Mouse (Mus musculus): ENCODE measurements around the gene Rap1a.
A peak's percentile ranks its signal among the peaks of the same experiment; 100 is the strongest.

Rap1a gene

DNA sequence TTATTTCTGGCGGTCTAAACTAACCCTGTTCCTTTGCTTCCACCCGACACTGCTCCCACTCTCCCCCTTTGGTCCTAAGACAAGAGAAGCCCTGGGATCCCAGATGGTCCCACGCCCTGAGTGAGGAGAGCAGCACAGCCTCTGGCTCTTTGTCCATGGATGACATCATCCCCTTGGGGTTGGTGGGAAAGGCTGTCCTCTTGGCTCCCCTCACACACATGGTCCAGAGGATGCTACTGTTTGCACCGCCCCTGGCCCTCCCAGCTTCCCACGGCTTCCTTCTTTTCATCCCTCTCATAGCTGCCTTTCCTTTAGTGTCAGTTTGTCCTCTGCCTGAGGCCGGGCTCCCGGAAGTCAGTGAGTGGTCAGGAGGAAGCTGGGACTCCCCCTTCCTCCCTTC lies 89.4 kb downstream of the Rap1a start:
- peak; percentile 61 for DNase-seq

DNA sequence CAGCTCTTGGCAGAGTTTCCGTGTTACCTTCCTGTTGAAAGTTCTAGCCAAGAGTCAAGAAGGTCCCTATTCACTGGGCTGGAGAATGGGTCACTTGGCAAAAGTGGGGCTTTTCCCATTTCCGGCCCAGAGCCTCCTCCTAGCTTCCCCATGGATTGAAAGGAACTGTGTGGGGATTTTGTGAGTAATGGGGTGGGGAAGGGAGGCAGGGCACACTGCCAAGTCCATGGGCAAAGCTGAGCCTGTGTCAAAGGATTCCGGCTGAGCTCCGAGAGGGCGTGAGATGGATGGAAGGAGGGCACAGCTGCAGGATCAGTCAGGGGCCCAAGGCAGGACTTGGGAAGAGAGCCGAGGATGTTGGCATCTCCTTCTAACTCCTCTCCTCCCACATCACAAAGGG lies 90.9 kb downstream of the Rap1a start:
- peak; percentile 70 for DNase-seq

DNA sequence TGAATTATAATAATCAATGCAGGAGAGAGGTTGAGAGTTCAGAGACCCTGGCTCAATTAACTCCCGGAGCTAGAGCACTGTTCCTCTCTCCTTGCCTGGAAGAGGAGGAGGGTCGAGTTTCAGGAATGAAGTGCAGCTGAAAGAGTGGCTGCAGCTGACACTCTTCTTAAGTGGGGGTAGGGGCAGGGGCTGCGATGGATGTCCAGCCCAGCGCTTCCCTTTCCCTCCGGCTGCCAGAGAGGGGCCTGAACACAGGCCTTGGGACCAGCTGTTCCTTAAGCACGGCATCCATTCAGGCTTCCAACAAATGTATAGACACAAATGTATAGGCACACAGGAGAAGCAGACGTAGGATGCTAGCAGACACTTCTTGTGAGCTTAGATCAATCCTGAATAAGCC lies 93.5 kb downstream of the Rap1a start:
- peak; percentile 14 for DNase-seq

DNA sequence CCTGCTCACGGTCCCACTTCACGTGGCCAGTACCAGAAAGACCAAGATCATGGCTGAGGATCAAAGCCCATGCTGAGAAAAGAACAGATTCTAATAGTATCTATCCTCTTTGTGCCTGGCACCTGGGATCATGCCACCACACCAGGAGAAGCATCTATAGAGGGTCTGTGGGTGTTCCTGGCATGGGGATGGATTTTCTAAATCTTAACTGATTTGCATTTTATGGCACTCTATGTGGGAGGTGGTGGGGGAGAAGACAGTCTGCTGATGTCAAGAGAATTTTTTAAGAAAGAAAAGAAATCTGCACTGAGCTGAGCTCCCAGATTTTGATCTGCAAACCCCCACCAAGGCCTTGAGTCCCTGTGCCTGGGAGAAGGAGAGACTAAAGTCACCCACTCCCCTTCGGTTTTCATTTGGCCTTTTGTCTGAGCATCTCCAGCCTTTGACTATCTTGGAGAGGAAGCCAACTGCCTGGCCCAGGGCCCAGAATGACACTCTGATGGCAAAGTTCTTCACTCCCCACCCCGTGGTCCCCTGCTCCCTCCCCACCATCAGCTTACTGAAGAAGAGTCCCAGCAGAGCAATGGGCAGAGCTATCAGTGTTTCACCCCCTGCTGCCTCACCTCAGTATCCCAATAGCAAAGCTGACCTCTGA lies 94.6 kb downstream of the Rap1a start:
- DNase-seq: peak; percentile 65

DNA sequence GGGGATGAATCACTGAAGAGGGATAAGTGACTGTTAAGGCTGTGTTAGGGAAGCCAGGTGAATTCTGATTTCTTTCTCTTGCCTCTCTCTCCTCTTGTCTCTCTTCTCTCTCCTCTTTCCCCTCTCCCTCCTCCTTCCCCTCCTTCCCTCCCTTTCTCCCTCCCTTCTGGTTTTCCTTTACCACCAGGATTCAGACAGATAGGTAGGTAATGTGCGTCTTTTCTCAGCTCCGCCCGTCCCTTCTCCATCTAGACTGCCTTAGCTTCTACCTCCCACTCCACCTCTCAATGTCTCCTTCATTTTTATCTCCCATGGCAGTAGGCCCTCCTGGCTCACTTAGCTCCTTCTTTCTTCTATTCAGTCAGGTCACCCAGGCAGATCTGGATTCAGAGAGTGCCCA lies 95.6 kb downstream of the Rap1a start:
- DNase-seq: no peak

DNA sequence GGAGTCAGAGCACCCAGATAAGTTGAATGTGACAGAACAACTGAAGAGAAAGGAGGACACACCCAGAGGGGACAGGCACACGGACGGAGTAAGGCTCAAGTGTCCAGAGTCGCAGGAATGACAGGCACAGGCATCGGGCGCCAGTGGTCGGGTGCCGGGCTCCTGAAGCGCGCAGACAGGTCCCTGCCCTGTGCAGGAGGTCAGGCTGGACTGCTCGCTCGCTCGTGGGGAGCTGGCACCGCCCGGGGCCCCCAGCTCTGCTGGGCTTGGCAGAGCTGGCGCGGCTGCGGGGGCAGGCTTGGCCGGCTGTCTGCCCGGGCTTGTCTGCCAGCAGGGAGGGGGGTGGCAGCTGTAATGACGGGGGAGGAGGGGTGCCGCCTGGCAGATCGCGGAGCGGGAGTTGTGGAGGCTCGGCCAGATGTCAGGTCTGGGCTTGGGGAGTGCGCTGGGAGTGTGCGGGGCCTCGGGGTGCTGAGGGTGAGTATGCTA lies 96.0 kb downstream of the Rap1a start:
- DNase-seq: peak; percentile 89

DNA sequence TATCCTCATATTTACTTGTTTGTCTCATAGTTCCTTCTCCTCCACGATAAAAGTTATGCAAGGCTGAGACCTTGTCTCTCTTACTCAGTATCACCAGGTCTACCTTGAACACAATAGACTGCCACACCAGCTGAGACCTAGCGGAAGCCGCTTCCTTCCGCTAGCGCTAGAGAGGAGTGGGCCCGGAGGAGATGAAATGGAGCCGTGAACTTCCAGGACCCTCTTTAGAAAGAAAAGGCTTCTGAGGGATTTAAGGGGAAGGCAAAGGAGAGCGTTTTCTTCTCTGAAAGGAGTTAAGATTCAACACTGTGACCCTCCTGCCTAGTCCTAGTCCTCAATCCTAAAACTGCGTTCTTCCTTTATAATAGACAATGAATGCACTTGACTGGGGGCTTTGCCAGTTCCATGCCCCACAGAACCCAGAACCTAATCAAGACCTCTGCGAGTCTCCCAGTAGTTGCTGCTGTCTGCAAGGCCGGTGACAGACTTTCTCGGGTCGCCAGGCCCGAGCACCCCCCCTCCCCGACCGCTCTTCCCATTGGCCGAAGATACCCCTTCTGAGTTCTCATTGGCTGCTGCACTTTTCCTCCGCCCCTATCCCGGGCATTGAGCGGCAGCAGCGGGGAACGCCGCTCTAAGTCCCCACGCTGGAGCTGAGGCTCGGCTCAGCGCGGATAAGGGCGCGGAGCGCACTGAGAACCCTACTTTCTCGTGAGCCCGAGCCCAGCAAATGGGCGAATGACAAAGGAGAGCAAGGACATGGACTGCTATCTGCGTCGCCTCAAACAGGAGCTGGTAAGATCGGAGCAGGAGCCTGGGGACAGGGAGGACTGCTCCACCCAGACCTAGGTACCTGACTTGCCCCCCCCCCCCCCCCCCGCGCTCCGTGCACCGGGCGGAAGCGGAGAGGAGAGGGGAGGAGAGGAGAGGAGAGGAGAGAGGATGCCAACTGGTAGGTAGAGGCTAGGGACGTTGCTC lies 96.8 kb downstream of the Rap1a start, which contains the start of gene Inka2:
Gene Inka2 (plus strand): TSS at position 569 of the 978 bp plus-strand sequence.
- DNase-seq: peak; percentile 90

DNA sequence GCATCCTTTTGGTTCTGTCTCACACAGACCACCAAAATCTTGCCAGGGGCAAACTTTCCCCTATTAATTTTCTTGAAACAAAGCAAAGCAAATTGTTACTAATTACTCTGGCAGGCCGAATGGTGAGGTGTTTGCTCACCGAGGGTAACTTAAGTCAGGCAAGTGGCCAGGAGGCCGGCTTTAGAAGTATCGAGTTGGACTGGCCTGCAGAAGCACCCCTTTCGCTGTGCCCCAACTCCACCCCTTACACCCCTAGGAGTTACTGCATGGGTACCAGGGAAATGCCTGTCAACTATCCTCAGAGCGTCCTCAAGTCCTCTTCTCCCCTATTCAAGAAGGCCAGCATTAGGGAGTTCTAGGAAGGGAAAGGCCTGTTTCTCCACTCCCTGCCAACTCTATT lies 97.6 kb downstream of the Rap1a start:
- peak; percentile 53 for DNase-seq

DNA sequence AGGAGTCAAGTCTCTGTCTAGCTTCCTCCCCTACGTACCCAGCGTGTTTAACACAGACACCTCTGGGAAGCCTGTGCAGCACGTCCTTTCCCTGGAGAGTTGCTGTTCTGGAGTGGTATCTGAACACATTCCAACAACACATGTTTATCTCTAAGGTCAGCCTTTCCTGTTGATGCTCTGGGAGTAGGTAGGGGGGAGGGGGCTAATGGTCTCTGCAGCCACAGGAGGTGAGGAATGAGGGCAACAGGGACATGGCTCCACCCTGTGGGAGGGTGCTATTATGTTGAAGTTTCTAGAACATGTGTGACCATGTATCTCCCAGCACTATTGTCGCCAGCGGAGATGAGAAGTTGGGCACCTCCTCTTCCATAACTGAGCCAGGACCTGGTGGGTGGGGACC lies 99.7 kb downstream of the Rap1a start:
- DNase-seq: peak; percentile 34

DNA sequence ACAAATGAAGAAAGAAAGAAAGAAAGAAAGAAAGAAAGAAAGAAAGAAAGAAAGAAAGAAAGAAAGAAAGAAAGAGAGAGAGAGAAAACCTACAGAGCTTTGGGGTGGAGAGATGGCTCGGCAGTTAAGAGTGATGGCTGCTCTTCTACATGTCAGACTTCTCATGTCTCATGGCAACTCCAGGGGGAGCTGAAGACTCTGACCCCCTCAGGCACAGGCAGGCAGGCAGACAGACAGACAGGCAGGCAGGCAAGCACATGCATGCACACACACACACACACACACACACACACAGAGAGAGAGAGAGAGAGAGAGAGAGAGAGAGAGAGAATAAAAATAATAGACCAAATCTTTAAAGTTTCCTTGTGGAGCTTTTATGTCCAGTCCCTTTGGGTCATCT lies 100.3 kb downstream of the Rap1a start:
- DNase-seq: peak; percentile 3

DNA sequence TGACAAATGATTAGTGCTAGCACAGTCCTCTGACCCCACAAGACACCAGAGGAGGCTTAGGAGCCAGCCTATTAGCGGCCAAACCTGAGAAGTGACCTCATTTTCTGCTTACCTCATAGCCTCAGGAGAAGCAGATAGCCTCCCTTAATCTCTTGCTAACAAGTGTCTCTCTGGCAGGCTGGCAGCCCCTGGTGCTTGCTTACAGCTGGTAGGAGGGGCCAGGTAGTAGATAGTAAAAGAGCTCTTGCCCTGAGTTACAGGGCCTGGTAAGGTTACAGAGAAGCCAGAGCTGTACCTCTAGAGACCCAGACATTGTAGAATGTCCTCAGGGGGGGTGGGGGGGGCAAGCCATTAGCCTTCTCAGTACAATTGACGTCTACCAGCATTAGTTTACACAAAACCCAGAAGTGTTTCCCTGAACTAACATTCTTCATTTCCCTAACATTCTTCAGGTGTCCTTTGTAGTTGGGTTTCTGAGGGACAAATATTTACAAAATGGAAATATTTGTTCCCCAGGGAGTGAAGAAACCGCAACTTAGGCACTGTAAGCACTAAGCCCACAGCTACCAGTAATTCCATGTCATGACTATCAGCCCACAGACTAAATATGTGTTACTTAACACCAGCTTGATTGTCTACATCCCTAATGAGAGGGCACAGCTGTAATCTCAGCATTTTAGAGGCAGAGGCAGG lies 101.7 kb downstream of the Rap1a start:
- DNase-seq: peak; percentile 29

DNA sequence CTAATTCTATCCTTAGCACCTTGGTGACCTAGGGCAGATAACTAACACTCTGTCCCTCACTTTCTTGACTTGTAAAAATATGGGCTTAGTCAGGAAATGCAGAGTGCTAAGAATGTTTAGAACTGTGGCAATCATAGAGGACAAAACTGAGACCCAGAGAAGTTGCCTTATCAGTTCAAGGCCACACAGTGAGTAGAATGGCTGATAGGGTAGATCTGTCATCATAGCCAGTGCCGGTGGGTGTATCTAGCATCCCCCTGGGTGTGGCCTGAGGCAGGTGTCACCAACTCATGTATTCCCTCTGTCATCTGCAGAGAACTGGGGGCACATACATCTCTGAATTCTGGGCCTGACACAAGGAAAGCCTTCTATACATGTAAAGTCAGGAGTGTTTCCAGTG lies 102.8 kb downstream of the Rap1a start:
- no peak for DNase-seq

DNA sequence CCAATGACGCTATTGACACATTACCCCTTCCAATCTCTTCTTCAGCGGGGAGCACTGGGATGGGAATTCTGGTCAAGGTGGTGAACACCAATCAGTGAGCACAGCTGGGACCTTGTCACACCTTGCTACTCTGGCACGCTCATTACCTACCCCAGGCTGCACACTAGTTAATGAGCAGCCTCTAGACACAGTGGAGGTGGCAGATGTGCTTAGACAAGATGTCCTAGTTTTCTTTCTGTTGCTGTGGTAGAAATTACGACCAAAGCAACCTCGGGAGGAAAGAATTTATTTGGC lies 104.0 kb downstream of the Rap1a start:
- DNase-seq: no peak

DNA sequence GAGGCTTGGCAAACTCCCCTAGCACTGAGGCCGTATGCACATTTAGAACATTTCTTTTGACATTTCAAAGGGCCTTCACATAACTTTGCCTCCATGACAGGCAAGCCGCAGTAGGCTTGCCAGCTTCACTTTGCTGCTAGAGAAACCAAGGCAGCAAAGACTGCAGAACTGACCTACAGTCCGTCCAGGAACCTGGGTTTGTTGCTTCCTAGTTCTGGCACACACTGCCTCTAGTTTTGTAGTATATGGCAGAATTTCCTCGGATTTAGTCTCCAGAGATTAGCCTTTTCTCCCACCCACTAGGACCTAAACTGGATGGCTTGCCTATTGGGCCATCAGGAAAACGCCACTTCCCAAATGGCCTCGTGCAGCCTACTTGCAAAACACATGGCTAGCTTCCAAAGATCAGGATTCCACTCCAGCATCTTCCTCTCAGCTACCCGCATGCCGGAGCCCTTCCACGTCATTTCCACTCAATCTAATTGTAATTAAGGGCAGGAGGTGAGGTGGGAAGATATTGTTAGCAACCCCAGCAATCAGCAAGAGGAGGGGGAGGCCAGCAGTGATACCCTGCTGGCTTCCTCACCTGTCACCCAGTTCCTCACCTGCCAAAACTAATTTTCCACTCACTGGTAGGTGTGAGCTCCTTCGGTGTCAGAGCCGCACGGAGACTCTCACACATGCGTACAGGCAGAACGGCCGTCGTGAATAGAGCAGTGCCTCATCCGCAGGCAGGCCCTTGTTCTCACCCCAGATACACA lies 104.6 kb downstream of the Rap1a start:
- peak; percentile 75 for DNase-seq

DNA sequence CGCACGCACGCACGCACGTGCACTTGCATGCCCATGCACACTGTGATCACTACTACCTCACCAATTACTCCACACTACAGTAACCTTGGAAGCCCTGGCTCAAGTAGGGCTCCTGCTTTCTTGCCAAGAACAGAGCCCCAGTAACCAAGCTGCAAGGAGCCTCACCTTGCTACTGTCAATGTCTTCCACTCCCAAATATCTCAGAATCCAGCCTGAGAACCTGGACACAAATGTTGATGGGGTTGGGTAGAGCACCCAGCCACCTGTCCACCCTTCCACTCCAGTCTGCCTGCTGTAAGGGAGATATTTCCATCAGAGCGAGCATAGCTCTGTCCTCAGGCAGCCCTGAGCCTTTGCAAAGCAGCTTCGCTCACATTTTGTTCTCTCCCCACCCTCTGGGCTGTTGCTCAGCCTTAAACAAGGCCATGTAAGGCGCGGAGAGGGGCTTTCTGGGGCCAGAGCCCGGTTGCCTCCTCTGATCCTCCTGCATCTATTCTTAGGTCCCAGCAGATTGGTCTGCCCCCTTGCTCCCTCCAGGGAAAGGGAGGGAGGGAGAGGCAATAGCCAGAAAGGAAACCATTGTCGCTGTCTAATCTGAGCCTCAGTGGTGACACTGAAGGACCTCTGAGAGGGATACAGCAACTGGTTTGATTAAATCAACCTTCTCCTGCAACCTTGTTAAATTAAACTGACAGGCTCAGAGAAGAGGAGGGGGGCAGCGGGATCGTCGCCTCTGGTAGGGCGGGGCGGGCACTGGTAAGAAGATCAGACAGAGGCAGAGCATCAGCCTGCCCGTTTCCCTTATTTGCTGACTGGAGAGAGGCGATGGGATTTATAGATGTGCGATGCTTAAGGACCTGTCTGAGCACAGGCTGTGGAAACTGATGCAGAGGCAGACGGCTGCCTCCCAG lies 105.4 kb downstream of the Rap1a start:
- peak; percentile 81 for DNase-seq

DNA sequence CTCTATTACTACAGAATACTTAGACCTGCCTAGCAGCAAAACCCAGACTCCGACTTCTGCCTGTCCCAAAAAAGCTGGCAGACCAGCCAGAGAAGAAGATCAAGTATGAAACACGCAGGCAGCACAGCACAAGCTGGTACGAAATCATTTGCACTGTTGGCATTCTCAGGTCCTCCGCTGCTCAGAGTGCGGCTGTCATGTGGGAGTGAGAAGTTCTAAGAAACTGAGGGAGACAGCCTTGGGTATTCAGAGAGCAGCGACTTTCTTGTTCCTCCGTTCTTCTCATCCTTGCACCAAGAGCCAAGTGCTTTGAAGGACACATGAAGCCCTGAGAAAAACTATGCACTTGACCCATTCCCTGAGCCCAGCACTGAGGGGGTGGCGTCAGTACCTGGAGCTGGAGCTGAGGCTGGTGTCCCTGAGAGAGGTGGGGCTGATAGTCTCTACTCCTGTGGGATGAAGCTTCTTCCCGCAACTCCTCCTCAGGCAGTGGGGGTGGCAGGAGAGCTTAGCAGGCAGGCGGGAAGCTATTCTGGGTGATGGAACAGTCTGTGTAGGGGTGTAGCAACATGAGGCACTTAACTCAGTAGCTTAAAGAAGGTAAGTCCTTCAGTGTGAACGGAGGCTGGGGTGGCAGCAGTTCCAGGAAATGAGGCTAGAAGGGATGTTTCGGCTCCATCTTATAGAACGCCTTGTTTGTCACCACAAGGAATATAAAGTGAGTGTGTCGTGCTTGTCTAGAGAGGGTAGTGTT lies 107.6 kb downstream of the Rap1a start:
- no peak for DNase-seq

DNA sequence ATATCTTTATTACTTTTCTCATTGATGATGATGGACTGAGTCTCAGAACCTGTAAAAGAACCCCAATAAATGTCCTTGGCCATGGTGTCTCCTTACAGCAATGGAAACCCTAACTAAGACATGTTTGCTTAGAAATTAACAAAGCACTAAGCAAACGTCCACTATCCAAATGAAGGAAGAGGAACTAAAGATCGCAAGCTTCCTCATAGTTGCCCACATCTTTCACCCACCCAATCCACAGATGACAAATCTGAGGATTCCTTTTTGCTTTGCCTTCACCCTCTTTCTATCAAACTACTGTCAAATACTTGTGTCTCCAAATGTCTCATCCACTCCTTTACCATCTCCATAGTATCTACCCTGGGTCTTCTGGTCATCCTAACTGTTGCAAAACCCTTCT lies 112.6 kb downstream of the Rap1a start:
- no peak for DNase-seq

DNA sequence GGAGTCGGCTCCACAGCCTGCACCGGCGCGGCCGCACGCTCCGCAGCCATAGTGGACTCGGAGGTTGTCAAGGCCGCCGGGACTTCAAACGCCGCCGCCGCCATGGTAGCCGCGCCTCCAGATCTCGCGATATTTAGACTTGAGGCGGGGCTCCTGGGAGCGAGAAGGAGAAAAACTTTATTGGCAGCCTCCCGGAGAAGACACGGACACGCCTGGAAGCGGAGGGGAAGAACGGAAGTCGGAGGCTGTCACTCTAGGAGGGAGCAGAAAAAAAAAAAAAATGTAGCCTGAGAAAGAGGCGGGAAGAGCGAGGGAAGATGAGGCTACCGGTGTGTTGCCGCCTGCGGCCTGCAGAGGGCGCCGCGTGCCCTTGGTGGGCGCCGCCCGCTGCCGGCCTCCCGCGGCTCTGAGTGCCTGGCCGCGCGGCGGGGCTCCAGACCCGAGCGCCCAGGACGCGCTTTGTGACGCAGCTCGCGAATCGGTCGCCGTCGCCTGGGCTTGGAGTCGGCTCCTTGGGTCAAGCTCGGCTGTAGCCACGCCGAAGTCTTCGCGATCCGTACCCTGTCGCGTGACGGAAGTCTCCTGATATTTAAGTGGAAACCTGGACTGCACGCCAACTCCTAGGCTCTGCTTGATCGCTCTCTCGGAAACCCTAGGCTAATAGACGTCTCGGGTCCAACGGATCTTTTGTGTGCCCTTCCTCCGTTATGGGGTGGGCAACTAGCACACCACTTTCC lies 113.6 kb downstream of the Rap1a start, which contains the start of gene Ddx20:
Gene Ddx20 (minus strand): TSS at position 251 of the 737 bp plus-strand sequence.
- DNase-seq: peak; percentile 97

DNA sequence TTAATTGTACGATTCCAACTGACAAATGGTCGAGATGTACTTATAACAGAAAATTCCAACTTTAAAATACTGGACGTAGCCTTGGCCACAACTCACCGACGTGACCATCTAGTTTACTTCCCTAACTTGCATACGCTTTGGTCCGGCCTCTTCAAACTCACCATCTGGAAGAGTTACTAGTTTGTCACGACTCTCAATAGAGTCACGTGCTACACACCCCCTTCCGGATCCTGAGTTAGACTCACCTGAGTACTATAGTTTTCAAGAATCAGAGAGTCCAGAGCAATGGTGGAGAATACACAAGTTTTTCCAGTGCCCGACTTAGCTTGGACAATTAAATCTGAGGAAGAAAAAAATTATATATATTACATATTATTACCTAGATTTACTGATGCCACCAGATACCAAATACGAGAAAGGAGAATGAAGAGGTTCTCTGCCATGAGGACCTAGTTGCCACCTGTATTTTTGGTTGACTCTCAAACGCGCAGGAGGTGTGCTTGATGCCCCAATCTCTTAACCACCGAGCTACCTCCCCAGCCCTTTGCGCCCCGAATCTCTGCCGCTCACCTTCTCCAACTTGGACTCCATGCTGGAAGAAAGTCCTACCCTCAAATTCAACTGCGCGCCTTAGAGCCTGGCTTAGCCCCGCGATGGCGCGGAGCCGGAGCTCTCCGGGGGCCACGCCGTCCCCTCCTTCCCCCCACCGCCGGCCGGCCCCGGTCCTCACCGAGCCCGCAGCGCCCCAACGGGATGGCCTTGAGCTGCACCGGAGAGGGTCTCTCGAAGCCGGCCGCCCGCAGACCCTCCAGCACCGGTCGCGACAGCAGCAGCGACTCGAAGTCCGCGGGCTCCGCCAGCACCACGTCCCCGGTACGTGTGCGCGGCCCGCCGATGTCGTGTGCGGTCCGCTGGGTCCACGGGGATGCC lies 114.5 kb downstream of the Rap1a start:
- no peak for DNase-seq
